Mouse (Mus musculus): ENCODE results near the gene Hoxd9. TPM values are rescaled to one million over a fixed set of nuclear protein-coding genes. Genes with fewer than 3 reads are reported as not detected.

The Hoxd9 gene
- polyA plus RNA-seq, 1 experiment: not detected

- H3K4me3 ChIP-seq (replicated peaks): no peak overlapping the region
- H3K27me3 ChIP-seq (ENCODE audit: control insufficient read depth): peaks cover 100% of the 10 kb centered on the region
- H3K36me3 ChIP-seq (ENCODE audit: control insufficient read depth): no peaks in the 10 kb centered on the region
- 0 out of 2 replicates have a peak, but pooled peaks cover 2% of the 10 kb centered on the region for H3K4me1 ChIP-seq (ENCODE audit: control insufficient read depth)
- TF ChIP-seq GATA1 (IDR thresholded peaks at IDR 0.05; ENCODE audit: low read length) (no peak), TAL1 (IDR thresholded peaks at IDR 0.05; ENCODE audit: low read length) (no peak)
- H3K9me3 ChIP-seq (ENCODE audit: control insufficient read depth, low read length): peaks cover 5% of the 10 kb centered on the region; the same call in 1 of the 2 replicates
These were observed 3.5 kb upstream of the Hoxd9 start for GRCm38 (mm10) chr2:74694066-74694465.

- Histone ChIP-seq H3K4me3 (replicated peaks) (no peak overlapping the region), H3K4me1 (ENCODE audit: control insufficient read depth) (0 out of 2 replicates have a peak, but pooled peaks cover 2% of the 10 kb centered on the region), H3K36me3 (ENCODE audit: control insufficient read depth) (no peaks in the 10 kb centered on the region), H3K27me3 (ENCODE audit: control insufficient read depth) (peaks cover 100% of the 10 kb centered on the region), H3K9me3 (ENCODE audit: control insufficient read depth, low read length) (peaks cover 5% of the 10 kb centered on the region; the same call in 1 of the 2 replicates)
- TF ChIP-seq TAL1 (IDR thresholded peaks at IDR 0.05; ENCODE audit: low read length): no peak
- no peak for TF ChIP-seq GATA1 (IDR thresholded peaks at IDR 0.05; ENCODE audit: low read length)
These were observed 2.1 kb upstream of the Hoxd9 start for GRCm38 (mm10) chr2:74695383-74695782.

- Histone ChIP-seq H3K4me1 (ENCODE audit: control insufficient read depth) (0 out of 2 replicates have a peak, but pooled peaks cover 2% of the 10 kb centered on the region), H3K36me3 (ENCODE audit: control insufficient read depth) (no peaks in the 10 kb centered on the region), H3K4me3 (replicated peaks) (no peak overlapping the region), H3K27me3 (ENCODE audit: control insufficient read depth) (peaks cover 100% of the 10 kb centered on the region), H3K9me3 (ENCODE audit: control insufficient read depth, low read length) (peaks cover 5% of the 10 kb centered on the region; the same call in 1 of the 2 replicates)
- TF ChIP-seq TAL1 (IDR thresholded peaks at IDR 0.05; ENCODE audit: low read length) (no peak), GATA1 (IDR thresholded peaks at IDR 0.05; ENCODE audit: low read length) (no peak)
These were observed 1.6 kb upstream of the Hoxd9 start for GRCm38 (mm10) chr2:74695813-74696430.

- TF ChIP-seq TAL1 (IDR thresholded peaks at IDR 0.05; ENCODE audit: low read length): no peak
- TF ChIP-seq GATA1 (IDR thresholded peaks at IDR 0.05; ENCODE audit: low read length): no peak
- Histone ChIP-seq H3K36me3 (ENCODE audit: control insufficient read depth) (no peaks in the 10 kb centered on the region), H3K4me1 (ENCODE audit: control insufficient read depth) (0 out of 2 replicates have a peak, but pooled peaks cover 2% of the 10 kb centered on the region), H3K4me3 (replicated peaks) (no peak overlapping the region), H3K27me3 (ENCODE audit: control insufficient read depth) (peaks cover 100% of the 10 kb centered on the region), H3K9me3 (ENCODE audit: control insufficient read depth, low read length) (peaks cover 5% of the 10 kb centered on the region; the same call in 1 of the 2 replicates)
These were observed 838 bp upstream of the Hoxd9 start for GRCm38 (mm10) chr2:74696442-74697335.

GRCm38 (mm10) chr2:74698201-74699052 lies 900 bp downstream of the Hoxd9 start:
- TF ChIP-seq GATA1 (IDR thresholded peaks at IDR 0.05; ENCODE audit: low read length): no peak
- TF ChIP-seq TAL1 (IDR thresholded peaks at IDR 0.05; ENCODE audit: low read length): no peak
- peaks cover 5% of the 10 kb centered on the region; the same call in 1 of the 2 replicates for H3K9me3 ChIP-seq (ENCODE audit: control insufficient read depth, low read length)
- 0 out of 2 replicates have a peak, but pooled peaks cover 2% of the 10 kb centered on the region for H3K4me1 ChIP-seq (ENCODE audit: control insufficient read depth)
- no peaks in the 10 kb centered on the region for H3K36me3 ChIP-seq (ENCODE audit: control insufficient read depth)
- no peak overlapping the region for H3K4me3 ChIP-seq (replicated peaks)
- peaks cover 100% of the 10 kb centered on the region for H3K27me3 ChIP-seq (ENCODE audit: control insufficient read depth)

- TF ChIP-seq TAL1 (IDR thresholded peaks at IDR 0.05; ENCODE audit: low read length) (no peak), GATA1 (IDR thresholded peaks at IDR 0.05; ENCODE audit: low read length) (no peak)
- Histone ChIP-seq H3K36me3 (ENCODE audit: control insufficient read depth) (no peaks in the 10 kb centered on the region), H3K4me3 (replicated peaks) (no peak overlapping the region), H3K27me3 (ENCODE audit: control insufficient read depth) (peaks cover 100% of the 10 kb centered on the region), H3K4me1 (ENCODE audit: control insufficient read depth) (0 out of 2 replicates have a peak, but pooled peaks cover 2% of the 10 kb centered on the region), H3K9me3 (ENCODE audit: control insufficient read depth, low read length) (peaks cover 5% of the 10 kb centered on the region; the same call in 1 of the 2 replicates)
These were observed 1.5 kb downstream of the Hoxd9 start for GRCm38 (mm10) chr2:74699053-74699430.

GRCm38 (mm10) chr2:74699664-74700545 lies 2.4 kb downstream of the Hoxd9 start:
- Histone ChIP-seq H3K27me3 (ENCODE audit: control insufficient read depth) (peaks cover 100% of the 10 kb centered on the region), H3K36me3 (ENCODE audit: control insufficient read depth) (no peaks in the 10 kb centered on the region), H3K4me1 (ENCODE audit: control insufficient read depth) (0 out of 2 replicates have a peak, but pooled peaks cover 2% of the 10 kb centered on the region), H3K4me3 (replicated peaks) (no peak overlapping the region), H3K9me3 (ENCODE audit: control insufficient read depth, low read length) (peaks cover 5% of the 10 kb centered on the region; the same call in 1 of the 2 replicates)
- TF ChIP-seq TAL1 (IDR thresholded peaks at IDR 0.05; ENCODE audit: low read length) (no peak), GATA1 (IDR thresholded peaks at IDR 0.05; ENCODE audit: low read length) (no peak)
